Mouse (Mus musculus) lung, postnatal 0 days (tissue): Measurements from ENCODE around the gene Acoxl.

ENCODE experiments used
- CTCF ChIP-seq: IDR thresholded peaks from 2 replicates; pipeline ENCODE4 v1.5.1; 2016; ENCODE audit warnings: antibody characterized with exemption, mild to moderate bottlenecking
- EP300 ChIP-seq: IDR thresholded peaks from 2 replicates; pipeline ENCODE4 v1.6.1; 2016; ENCODE audit warnings: antibody characterized with exemption, mild to moderate bottlenecking, control low read depth

GRCm38 (mm10) chr2:128020039-128020907 lies 181.6 kb downstream of the Acoxl start:
- TF ChIP-seq CTCF = no peak
- TF ChIP-seq EP300 = no peak
